Mouse (Mus musculus) midbrain, embryonic 15.5 days (tissue): Measurements from ENCODE around the gene Eif3l. TPM values are rescaled to one million over a fixed set of nuclear protein-coding genes. Genes with fewer than 3 reads are reported as not detected.

ENCODE experiments used
- ATAC-seq: fragments of 200-750 bp; cut with Nextera tagmentation; replicated peaks from 2 replicates; pipeline ENCODE4 v1.8.0; 2017; ENCODE audit warnings: moderate TSS enrichment
- H3K27ac ChIP-seq: fragments of 300-500 bp; sonication (generic); 2 replicates; pipeline ENCODE4 v1.5.1; 2015; ENCODE audit warnings: mild to moderate bottlenecking, inconsistent platforms
- H3K27me3 ChIP-seq: fragments of 300-500 bp; sonication (generic); replicated peaks from 2 replicates; pipeline ENCODE4 v1.6.1; 2015; ENCODE audit warnings: inconsistent platforms
- H3K36me3 ChIP-seq: fragments of 300-500 bp; sonication (generic); replicated peaks from 2 replicates; pipeline ENCODE4 v1.6.1; 2015; ENCODE audit warnings: inconsistent platforms
- H3K4me1 ChIP-seq: fragments of 300-500 bp; sonication (generic); 2 replicates; pipeline ENCODE4 v1.6.1; 2015; ENCODE audit warnings: inconsistent platforms
- H3K4me2 ChIP-seq: fragments of 300-500 bp; sonication (generic); 2 replicates; pipeline ENCODE4 v1.6.1; 2015; ENCODE audit warnings: inconsistent platforms, mild to moderate bottlenecking, moderate library complexity
- H3K4me3 ChIP-seq: fragments of 300-500 bp; sonication (generic); 2 replicates; pipeline ENCODE4 v1.5.1; 2015; ENCODE audit warnings: mild to moderate bottlenecking, inconsistent platforms
- H3K9ac ChIP-seq: fragments of 300-500 bp; sonication (generic); 2 replicates; pipeline ENCODE4 v1.6.1; 2015; ENCODE audit warnings: mild to moderate bottlenecking, inconsistent platforms
- H3K9me3 ChIP-seq: fragments of 300-500 bp; sonication (generic); 2 replicates; pipeline ENCODE4 v1.6.1; 2016; ENCODE audit warnings: inconsistent platforms
- WGBS: fragments of 180-500 bp; shearing (Covaris S2); methylation state at CpG from one replicate; pipeline ENCODE4 v1.1.7; 2015; ENCODE audit warnings: mixed read lengths; 5-methylcytosine and 5-hydroxymethylcytosine counted together
- polyA plus RNA-seq: library from polyadenylated mRNA; unstranded; fragments of >200 nt; fragmentation: Nextera tagmentation; extraction: Ambion mirVana; gene quantifications from 2 replicates; pipeline ENCODE4 v1.2.1, GENCODE M21; 2015

Eif3l gene
- polyA plus RNA-seq, 1 experiment from 2014 or later = 167 TPM

DNA sequence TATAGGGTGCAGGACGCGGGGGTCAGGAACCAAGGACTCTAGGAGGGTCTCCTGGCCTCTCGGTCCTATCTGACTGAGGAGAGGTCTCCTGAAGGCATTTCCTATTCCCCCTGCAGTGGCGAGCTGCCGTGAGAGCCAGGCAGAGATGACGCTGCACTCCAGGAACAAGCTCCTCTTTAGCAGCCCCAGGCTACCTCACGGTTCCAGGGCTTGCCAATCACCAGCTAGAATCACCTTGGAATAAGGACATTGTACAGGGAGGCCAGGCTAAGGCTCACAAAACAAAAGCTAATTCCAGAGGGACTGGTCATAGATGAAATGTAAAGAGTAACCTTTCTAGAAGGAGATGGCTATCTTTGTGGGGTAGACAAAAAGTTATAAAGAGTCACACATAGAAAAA lies 18.4 kb upstream of the Eif3l start:
- Histone ChIP-seq H3K4me1 (peaks cover 9% of the 10 kb centered on the region), H3K9ac (no peak overlapping the region), H3K9me3 (no peaks in the 10 kb centered on the region), H3K4me2 (no peak overlapping the region), H3K4me3 (no peak overlapping the region), H3K27me3 (no peaks in the 10 kb centered on the region), H3K27ac (no peak overlapping the region), H3K36me3 (peaks cover 41% of the 10 kb centered on the region)
- WGBS = 95% methylated on average over 7 of the region's 7 CpGs
- ATAC-seq = no peak

DNA sequence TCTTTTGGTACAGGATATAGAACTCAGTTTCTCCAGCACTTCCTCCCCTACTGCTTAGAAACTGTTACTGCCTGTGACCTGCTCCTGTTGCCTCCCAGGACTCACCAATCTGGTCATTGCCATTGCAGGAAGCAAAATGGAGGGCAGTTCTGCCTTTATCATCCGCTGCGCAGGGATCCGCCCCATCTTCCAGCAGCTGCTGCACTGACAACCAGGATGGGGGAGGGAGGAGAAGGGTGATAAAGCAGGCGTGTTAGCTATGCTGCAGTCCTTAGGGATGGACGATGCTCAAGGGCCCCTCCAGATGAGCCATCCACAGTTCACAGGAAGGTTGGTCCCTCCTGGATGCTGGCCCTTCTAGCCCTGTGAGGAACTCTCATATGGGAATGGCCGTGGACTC lies 17.1 kb upstream of the Eif3l start:
- ATAC-seq = no peak
- Histone ChIP-seq H3K9me3 (no peaks in the 10 kb centered on the region), H3K4me2 (no peak overlapping the region), H3K4me1 (peaks cover 15% of the 10 kb centered on the region), H3K9ac (no peak overlapping the region), H3K27me3 (no peaks in the 10 kb centered on the region), H3K27ac (no peak overlapping the region), H3K4me3 (no peak overlapping the region), H3K36me3 (peaks cover 41% of the 10 kb centered on the region)
- 94% methylated on average over 6 of the region's 6 CpGs for WGBS

GRCm38 (mm10) chr15:79060887-79061565 lies 14.0 kb upstream of the Eif3l start:
- no peak overlapping the region for H3K4me2 ChIP-seq
- no peak overlapping the region for H3K4me3 ChIP-seq
- no peaks in the 10 kb centered on the region for H3K9me3 ChIP-seq
- WGBS = 83% methylated on average over 14 of the region's 14 CpGs
- no peak for ATAC-seq
- H3K27ac ChIP-seq = no peak overlapping the region
- H3K36me3 ChIP-seq = peaks cover 18% of the 10 kb centered on the region
- H3K9ac ChIP-seq = no peak overlapping the region
- H3K4me1 ChIP-seq = peaks cover 22% of the 10 kb centered on the region
- H3K27me3 ChIP-seq = no peaks in the 10 kb centered on the region

GRCm38 (mm10) chr15:79062376-79063159 lies 12.4 kb upstream of the Eif3l start, which contains the start of gene Ankrd54:
Ankrd54 (minus strand) TSS chr15:79062893.
- WGBS = under 1% methylated on average over 80 of the region's 80 CpGs
- H3K4me1 ChIP-seq = peaks cover 22% of the 10 kb centered on the region

DNA sequence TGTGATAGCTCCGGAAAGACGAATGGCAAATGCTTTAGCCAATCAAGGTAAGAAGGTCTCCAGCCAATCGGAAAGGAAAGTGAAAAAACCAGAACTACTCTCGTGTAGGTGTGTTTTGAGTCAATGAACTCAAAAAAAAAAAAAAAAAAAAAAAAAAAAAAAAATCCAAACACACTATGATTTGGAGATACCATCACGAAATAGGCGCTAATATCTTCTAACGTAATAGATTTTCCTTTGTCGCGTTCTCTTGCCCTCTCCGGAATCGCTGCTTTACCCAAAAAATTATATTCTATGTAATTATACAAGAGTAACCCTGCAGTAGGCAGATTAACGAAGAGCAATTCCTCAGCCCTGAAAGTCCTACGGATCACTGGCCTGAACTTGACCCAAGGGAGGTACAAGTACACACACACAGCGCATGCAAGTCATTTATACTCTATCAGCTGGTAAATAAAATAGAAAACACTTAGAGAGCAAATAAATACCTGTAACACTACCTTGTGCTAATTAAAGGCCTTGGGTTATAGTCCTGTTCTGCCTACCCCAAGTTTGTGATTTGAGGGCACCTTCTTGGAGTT lies 11.7 kb upstream of the Eif3l start:
- 11% methylated on average over 14 of the region's 14 CpGs for WGBS
- H3K4me2 ChIP-seq = peak overlapping the region; percentile 48
- peaks cover 6% of the 10 kb centered on the region; the same call in 1 of the 2 replicates for H3K36me3 ChIP-seq
- peak overlapping the region; percentile 26 for H3K4me3 ChIP-seq
- H3K27ac ChIP-seq = peak overlapping the region; percentile 49
- ATAC-seq = no peak
- H3K9me3 ChIP-seq = no peaks in the 10 kb centered on the region
- H3K27me3 ChIP-seq = no peaks in the 10 kb centered on the region
- no peak overlapping the region for H3K9ac ChIP-seq
- peaks cover 22% of the 10 kb centered on the region for H3K4me1 ChIP-seq

More at GRCm38 (mm10) chr15:79062376-79063159, 12.4 kb upstream of the Eif3l start, which contains the start of gene Ankrd54:
- Histone ChIP-seq H3K27me3 (no peaks in the 10 kb centered on the region), H3K4me3 (peak within 1 kb of the TSS; percentile 99), H3K4me2 (peak within 1 kb of the TSS; percentile 64), H3K36me3 (peaks cover 10% of the 10 kb centered on the region; the same call in 1 of the 2 replicates), H3K27ac (peak within 1 kb of the TSS; percentile 86), H3K9me3 (no peaks in the 10 kb centered on the region), H3K9ac (peak within 1 kb of the TSS; percentile 92)
- ATAC-seq = peak; percentile 100

GRCm38 (mm10) chr15:79065086-79065770 lies 9.8 kb upstream of the Eif3l start:
- Histone ChIP-seq H3K9ac (no peak overlapping the region), H3K36me3 (peaks cover 6% of the 10 kb centered on the region; the same call in 1 of the 2 replicates), H3K9me3 (no peaks in the 10 kb centered on the region), H3K4me1 (peaks cover 22% of the 10 kb centered on the region), H3K27me3 (no peaks in the 10 kb centered on the region), H3K27ac (no peak overlapping the region), H3K4me2 (no peak overlapping the region), H3K4me3 (no peak overlapping the region)
- 72% methylated on average over 8 of the region's 8 CpGs for WGBS
- no peak for ATAC-seq

GRCm38 (mm10) chr15:79066276-79066675 lies 8.7 kb upstream of the Eif3l start:
- no peaks in the 10 kb centered on the region for H3K9me3 ChIP-seq
- 63% methylated on average over 2 of the region's 2 CpGs for WGBS
- no peak overlapping the region for H3K9ac ChIP-seq
- H3K27me3 ChIP-seq = no peaks in the 10 kb centered on the region
- H3K27ac ChIP-seq = no peak overlapping the region
- H3K36me3 ChIP-seq = no peaks in the 10 kb centered on the region
- peaks cover 17% of the 10 kb centered on the region for H3K4me1 ChIP-seq
- no peak overlapping the region for H3K4me2 ChIP-seq
- no peak overlapping the region for H3K4me3 ChIP-seq
- no peak for ATAC-seq

DNA sequence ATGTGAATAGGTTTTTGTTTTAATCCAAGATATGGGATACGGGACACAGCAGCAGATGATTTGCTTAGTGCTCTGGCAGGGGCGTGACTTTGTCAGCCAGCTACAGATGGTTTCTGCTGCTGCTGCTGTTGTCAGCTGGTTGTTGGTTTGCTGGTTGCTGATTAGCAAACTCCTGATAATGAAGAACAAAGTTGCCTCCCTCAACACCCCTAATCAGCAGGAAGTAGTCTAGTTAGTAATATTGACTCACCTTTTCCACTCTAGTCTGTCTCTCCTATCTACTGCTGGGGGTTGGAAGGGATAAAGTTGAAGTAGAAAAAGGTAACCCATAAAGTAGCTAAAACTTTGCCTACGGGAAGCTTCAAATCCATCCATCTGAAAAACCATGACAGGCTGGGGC lies 7.3 kb upstream of the Eif3l start:
- Histone ChIP-seq H3K4me2 (no peak overlapping the region), H3K27me3 (no peaks in the 10 kb centered on the region), H3K9me3 (no peaks in the 10 kb centered on the region), H3K27ac (no peak overlapping the region), H3K36me3 (no peaks in the 10 kb centered on the region), H3K4me3 (no peak overlapping the region), H3K4me1 (peaks cover 7% of the 10 kb centered on the region), H3K9ac (no peak overlapping the region)
- WGBS = 76% methylated on average over 3 of the region's 3 CpGs
- ATAC-seq = no peak

- ATAC-seq = no peak
- no peak overlapping the region for H3K4me2 ChIP-seq
- H3K9ac ChIP-seq = no peak overlapping the region
- no peak overlapping the region for H3K27ac ChIP-seq
- H3K36me3 ChIP-seq = no peaks in the 10 kb centered on the region
- H3K4me1 ChIP-seq = peaks cover 5% of the 10 kb centered on the region
- no peak overlapping the region for H3K4me3 ChIP-seq
- H3K27me3 ChIP-seq = no peaks in the 10 kb centered on the region
- WGBS = 86% methylated on average over 3 of the region's 3 CpGs
- H3K9me3 ChIP-seq = no peaks in the 10 kb centered on the region
Measured at GRCm38 (mm10) chr15:79068416-79068815, 6.6 kb upstream of the Eif3l start.

GRCm38 (mm10) chr15:79071117-79072039 lies 3.6 kb upstream of the Eif3l start:
- WGBS = 69% methylated on average over 5 of the region's 5 CpGs
- peaks cover 16% of the 10 kb centered on the region for H3K4me1 ChIP-seq
- no peaks in the 10 kb centered on the region for H3K27me3 ChIP-seq
- H3K27ac ChIP-seq = no peak overlapping the region
- H3K4me3 ChIP-seq = no peak overlapping the region
- H3K4me2 ChIP-seq = no peak overlapping the region
- no peaks in the 10 kb centered on the region for H3K36me3 ChIP-seq
- ATAC-seq = no peak
- no peak overlapping the region for H3K9ac ChIP-seq
- no peaks in the 10 kb centered on the region for H3K9me3 ChIP-seq

GRCm38 (mm10) chr15:79073752-79074151 lies 1.2 kb upstream of the Eif3l start:
- ATAC-seq = no peak
- no peaks in the 10 kb centered on the region for H3K27me3 ChIP-seq
- no peak overlapping the region for H3K9ac ChIP-seq
- peaks cover 23% of the 10 kb centered on the region for H3K4me1 ChIP-seq
- no peak overlapping the region for H3K27ac ChIP-seq
- H3K36me3 ChIP-seq = peaks cover 16% of the 10 kb centered on the region
- H3K4me2 ChIP-seq = no peak overlapping the region
- no peak overlapping the region for H3K4me3 ChIP-seq
- no peaks in the 10 kb centered on the region for H3K9me3 ChIP-seq
